Comparison of ENCODE assay signal across 13 mouse cellular contexts in the genomic region with DNA sequence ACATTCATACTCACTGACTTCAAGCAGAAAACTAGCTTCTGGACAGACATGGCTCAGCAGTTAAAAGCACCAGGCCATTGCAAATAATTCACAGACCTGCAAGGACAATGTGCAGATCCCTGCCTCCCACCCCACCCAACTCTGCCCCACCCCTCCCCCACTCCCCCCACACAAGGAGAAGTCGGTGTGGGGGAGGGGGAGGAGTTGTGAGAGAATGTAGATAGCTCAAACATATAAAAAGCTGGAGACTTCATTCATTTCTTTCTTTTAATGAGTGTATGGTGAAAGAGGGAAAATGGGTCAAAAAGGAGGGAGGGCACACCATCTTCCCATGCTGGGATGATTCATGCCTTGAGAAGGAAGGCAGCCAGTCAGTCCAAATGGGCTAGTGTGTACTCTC. TPM values are rescaled to one million over a fixed set of nuclear protein-coding genes. Genes with fewer than 3 reads are reported as not detected.
DNase-seq lines count a peak whose midpoint lies in the region; ATAC-seq lines count a peak whose summit lies in the region.
"Had no signal": no experiment of that assay in that cellular context is flagged by ENCODE, and none has a peak within 500 bp of the region (broad histone marks: within the 10 kb centered on the region; RNA-seq: fewer than 3 reads in every experiment).

No protein-coding gene starts in this region.

- no peaks in the 10 kb centered on the region for H3K36me3 ChIP-seq in forebrain, embryonic 14.5 days (ENCODE audit: control insufficient read depth, insufficient read depth, low read length)
- H3K36me3 ChIP-seq in forebrain, embryonic 13.5 days (ENCODE audit: poor library complexity, severe bottlenecking), result no peaks in the 10 kb centered on the region
- H3K36me3 ChIP-seq in midbrain, embryonic 14.5 days (ENCODE audit: control insufficient read depth, insufficient read depth, low read length), result no peaks in the 10 kb centered on the region
- no peaks in the 10 kb centered on the region for H3K36me3 ChIP-seq in midbrain, embryonic 15.5 days (replicated peaks)
- H3K36me3 ChIP-seq: heart, embryonic 15.5 days had no signal

- no peaks in the 10 kb centered on the region for H3K27me3 ChIP-seq in forebrain, embryonic 14.5 days (replicated peaks; ENCODE audit: control insufficient read depth, insufficient read depth, low read length)
- no peaks in the 10 kb centered on the region for H3K27me3 ChIP-seq in forebrain, embryonic 13.5 days
- no peaks in the 10 kb centered on the region for H3K27me3 ChIP-seq in midbrain, embryonic 14.5 days (ENCODE audit: control insufficient read depth, insufficient read depth, low read length)
- H3K27me3 ChIP-seq in midbrain, embryonic 15.5 days (replicated peaks), result no peaks in the 10 kb centered on the region
- H3K27me3 ChIP-seq: heart, embryonic 15.5 days had no signal

- no peak overlapping the region for H3K27ac ChIP-seq in forebrain, embryonic 14.5 days (ENCODE audit: low read depth, low read length)
- H3K27ac ChIP-seq in forebrain, embryonic 13.5 days, result no peak overlapping the region
- no peak overlapping the region for H3K27ac ChIP-seq in midbrain, embryonic 14.5 days (replicated peaks; ENCODE audit: low read depth, low read length)
- no peak overlapping the region for H3K27ac ChIP-seq in midbrain, embryonic 15.5 days
- H3K27ac ChIP-seq: heart, embryonic 15.5 days had no signal

- H3K4me2 ChIP-seq in forebrain, embryonic 14.5 days (ENCODE audit: low read length), result no peak overlapping the region
- no peak overlapping the region for H3K4me2 ChIP-seq in forebrain, embryonic 13.5 days
- H3K4me2 ChIP-seq in midbrain, embryonic 14.5 days (ENCODE audit: low read length), result no peak overlapping the region
- H3K4me2 ChIP-seq in midbrain, embryonic 15.5 days, result no peak overlapping the region
- H3K4me2 ChIP-seq: heart, embryonic 15.5 days had no signal

- 60% methylated on average over 1 of the region's 1 CpGs for WGBS in forebrain, embryonic 14.5 days
- 53% methylated on average over 1 of the region's 1 CpGs for WGBS in forebrain, embryonic 13.5 days
- WGBS in midbrain, embryonic 14.5 days, result 83% methylated on average over 1 of the region's 1 CpGs
- WGBS in midbrain, embryonic 15.5 days, result 68% methylated on average over 1 of the region's 1 CpGs

- no peaks in the 10 kb centered on the region for H3K9me3 ChIP-seq in forebrain, embryonic 14.5 days (replicated peaks; ENCODE audit: control insufficient read depth, low read length)
- H3K9me3 ChIP-seq in forebrain, embryonic 13.5 days (replicated peaks), result no peaks in the 10 kb centered on the region
- no peaks in the 10 kb centered on the region for H3K9me3 ChIP-seq in midbrain, embryonic 14.5 days (ENCODE audit: control insufficient read depth, low read length)
- H3K9me3 ChIP-seq in midbrain, embryonic 15.5 days, result no peaks in the 10 kb centered on the region
- H3K9me3 ChIP-seq: heart, embryonic 15.5 days had no signal

- H3K9ac ChIP-seq in forebrain, embryonic 14.5 days (ENCODE audit: low read length), result no peak overlapping the region
- no peak overlapping the region for H3K9ac ChIP-seq in forebrain, embryonic 13.5 days
- no peak overlapping the region for H3K9ac ChIP-seq in midbrain, embryonic 14.5 days (replicated peaks; ENCODE audit: low read length)
- H3K9ac ChIP-seq in midbrain, embryonic 15.5 days, result no peak overlapping the region
- H3K9ac ChIP-seq: heart, embryonic 15.5 days; liver, postnatal 0 days had no signal

- DNase-seq in forebrain, embryonic 14.5 days (ENCODE audit: low spot score), result peak; percentile 24
- peak; percentile 17 for DNase-seq in midbrain, embryonic 14.5 days
- DNase-seq in embryo, embryonic 9.5 days (ENCODE audit: extremely low spot score), result peak; percentile 20
- DNase-seq in yolk sac, embryonic 10.5 days (ENCODE audit: low spot score), result peak; percentile 43
- no peak for DNase-seq in frontal cortex, postnatal 10 days (ENCODE audit: low spot score in 2 of 2)
- DNase-seq in urinary bladder, postnatal 4 days (ENCODE audit: low spot score in 2 of 2), result no peak
- DNase-seq: adrenal gland, adult 2 months; cerebellum, adult 9-11 months; gastrocnemius, postnatal 10 days; liver, postnatal 0 days had no signal

- no peak for ATAC-seq in forebrain, embryonic 14.5 days
- ATAC-seq in forebrain, embryonic 13.5 days, result no peak
- no peak for ATAC-seq in midbrain, embryonic 14.5 days (ENCODE audit: low FRiP score, low TSS enrichment)
- no peak for ATAC-seq in midbrain, embryonic 15.5 days (replicated peaks)
- ATAC-seq: liver, postnatal 0 days had no signal

- no peak overlapping the region for H3K4me3 ChIP-seq in forebrain, embryonic 14.5 days (ENCODE audit: low read depth, low read length)
- H3K4me3 ChIP-seq in forebrain, embryonic 13.5 days, result no peak overlapping the region
- no peak overlapping the region for H3K4me3 ChIP-seq in midbrain, embryonic 14.5 days (replicated peaks; ENCODE audit: low read depth, low read length)
- H3K4me3 ChIP-seq in midbrain, embryonic 15.5 days, result no peak overlapping the region
- H3K4me3 ChIP-seq: heart, embryonic 15.5 days had no signal

- no peaks in the 10 kb centered on the region for H3K4me1 ChIP-seq in forebrain, embryonic 14.5 days (ENCODE audit: control insufficient read depth, insufficient read depth, low read length)
- H3K4me1 ChIP-seq in forebrain, embryonic 13.5 days, result no peaks in the 10 kb centered on the region
- H3K4me1 ChIP-seq in midbrain, embryonic 14.5 days (ENCODE audit: control insufficient read depth, insufficient read depth, low read length), result no peaks in the 10 kb centered on the region
- H3K4me1 ChIP-seq in midbrain, embryonic 15.5 days, result no peaks in the 10 kb centered on the region
- H3K4me1 ChIP-seq: heart, embryonic 15.5 days had no signal

RNA-seq across cellular contexts. Expression of a gene that starts 34.5 kb away (rescaled TPM):
- polyA plus RNA-seq in forebrain, embryonic 14.5 days (2014; fragmentation: Nextera tagmentation; extraction: Ambion mirVana), result 0.66 and 1.3 TPM in 2 replicates
- 0.44 and 0.61 TPM in 2 replicates for polyA plus RNA-seq in forebrain, embryonic 13.5 days (2015; fragmentation: Nextera tagmentation; extraction: Ambion mirVana)
- polyA plus RNA-seq in midbrain, embryonic 14.5 days (2014; fragmentation: Nextera tagmentation; extraction: Ambion mirVana), result 0.58 and 0.86 TPM in 2 replicates
- 0.71 and 0.98 TPM in 2 replicates for polyA plus RNA-seq in midbrain, embryonic 15.5 days (2015; fragmentation: Nextera tagmentation; extraction: Ambion mirVana)

Comparison
In these comparisons a context has a peak if more than half of its experiments do, and no peak if none do; other contexts are left out.
1. DNase-seq: peak in forebrain, embryonic 14.5 days (single experiment), midbrain, embryonic 14.5 days (single experiment), embryo, embryonic 9.5 days (single experiment) and yolk sac, embryonic 10.5 days (single experiment); none in frontal cortex, postnatal 10 days (0 of 2) and urinary bladder, postnatal 4 days (0 of 2).